Mouse (Mus musculus) C2C12 (cell line): Measurements from ENCODE around the gene Gpr35.

Source experiments
- CTCF ChIP-seq: IDR thresholded peaks from one replicate; pipeline ENCODE4 v1.5.1; 2011; ENCODE audit not compliant: control insufficient read depth, insufficient read depth, insufficient read length
- MAX ChIP-seq: IDR thresholded peaks from one replicate; pipeline ENCODE4 v1.6.1; 2011; ENCODE audit warnings: mild to moderate bottlenecking, control low read depth

GRCm38 (mm10) chr1:92937797-92938196, 12.9 kb upstream of the Gpr35 start:
- no peak for TF ChIP-seq MAX
- no peak for TF ChIP-seq CTCF
